Mouse (Mus musculus): ENCODE data around the gene Clint1. TPM values are rescaled to one million over a fixed set of nuclear protein-coding genes. Genes with fewer than 3 reads are reported as not detected.

Gene Clint1
- 64.0 and 67.2 TPM in 2 replicates for polyA plus RNA-seq (2014; fragmentation: Nextera tagmentation; extraction: Ambion mirVana)

DNA sequence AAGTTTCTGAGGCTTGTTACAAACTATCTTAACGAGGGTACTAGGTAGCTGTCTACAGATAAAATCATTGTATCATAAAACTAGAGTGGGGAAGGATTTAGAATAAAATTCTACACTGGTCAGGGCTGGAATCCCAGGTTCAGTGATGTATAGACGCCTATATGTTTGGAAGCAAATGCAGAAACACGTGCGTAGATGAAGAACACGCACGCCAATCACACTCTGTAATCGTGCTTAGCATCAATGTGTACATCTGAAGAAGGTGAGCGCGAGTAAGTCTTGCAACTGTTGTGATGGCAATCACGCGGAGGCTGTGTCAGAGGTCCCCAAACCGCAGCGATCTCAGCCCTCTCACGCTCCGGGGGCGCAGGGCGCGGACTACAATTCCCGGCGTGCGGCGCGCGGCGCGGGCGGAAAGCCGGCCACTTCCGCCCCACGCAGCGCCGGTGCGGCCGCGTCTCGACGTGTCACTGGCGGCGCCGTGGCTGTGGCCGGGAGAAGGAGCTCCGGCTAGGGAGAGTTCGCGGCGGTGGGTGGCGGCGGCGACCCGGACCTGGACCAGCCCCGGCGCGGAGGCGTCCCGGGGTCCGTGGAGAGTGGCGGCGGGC is at the start of gene Clint1:
Clint1 (plus strand) TSS at position 536 of the 608 bp plus-strand sequence.
- Histone ChIP-seq H3K9ac (ENCODE audit: low read length) (peak within 1 kb of the TSS; percentile 95), H3K36me3 (ENCODE audit: control insufficient read depth, insufficient read depth, low read length) (no peaks in the 10 kb centered on the region; the same call in 1 of the 2 replicates), H3K4me1 (replicated peaks; ENCODE audit: control insufficient read depth, insufficient read depth, low read length) (0 out of 2 replicates have a peak, but pooled peaks cover 2% of the 10 kb centered on the region), H3K27ac (ENCODE audit: low read depth, low read length) (0 out of 2 replicates have a peak within 1 kb of the TSS, but pooled peaks have one; percentile 31), H3K27me3 (ENCODE audit: control insufficient read depth, insufficient read depth, low read length) (no peaks in the 10 kb centered on the region), H3K9me3 (ENCODE audit: control insufficient read depth, low read length) (no peaks in the 10 kb centered on the region), H3K4me2 (ENCODE audit: low read depth, low read length, severe bottlenecking) (peak within 1 kb of the TSS; percentile 81), H3K4me3 (ENCODE audit: low read depth, low read length) (peak within 1 kb of the TSS; percentile 95)
- ATAC-seq (replicated peaks; ENCODE audit: low FRiP score) (peak; percentile 95), DNase-seq (ENCODE audit: low spot score) (peak; percentile 88)
- under 1% methylated on average over 47 of the region's 57 CpGs for WGBS

DNA sequence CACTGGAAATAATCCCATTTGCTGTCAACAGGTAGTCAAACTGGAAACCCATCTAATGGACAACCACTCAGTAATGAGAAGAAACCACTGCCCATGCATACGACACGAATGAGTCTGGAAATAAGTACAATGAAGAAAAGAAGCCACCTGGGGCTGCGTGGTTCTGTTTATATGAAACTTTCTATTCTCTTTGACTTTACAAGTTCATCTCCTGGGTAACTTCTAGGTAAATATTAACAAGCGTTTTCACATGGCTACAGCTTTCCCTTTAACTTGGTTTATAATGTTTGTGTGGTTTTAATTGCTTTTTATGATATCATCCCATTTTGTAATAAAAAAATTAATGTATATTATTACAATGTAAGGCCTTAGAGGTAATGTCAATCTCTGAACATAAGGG is 47.8 kb upstream of the Clint1 start:
- peaks cover 1% of the 10 kb centered on the region; the same call in 1 of the 2 replicates for H3K4me1 ChIP-seq (replicated peaks; ENCODE audit: control insufficient read depth, insufficient read depth, low read length)
- H3K4me3 ChIP-seq (ENCODE audit: low read depth, low read length) = no peak overlapping the region
- no peaks in the 10 kb centered on the region for H3K27me3 ChIP-seq (ENCODE audit: control insufficient read depth, insufficient read depth, low read length)
- no peak overlapping the region for H3K4me2 ChIP-seq (ENCODE audit: low read depth, low read length, severe bottlenecking)
- H3K27ac ChIP-seq (ENCODE audit: low read depth, low read length) = no peak overlapping the region
- WGBS = 78% methylated on average over 4 of the region's 4 CpGs
- H3K9ac ChIP-seq (ENCODE audit: low read length) = no peak overlapping the region
- H3K9me3 ChIP-seq (ENCODE audit: control insufficient read depth, low read length) = no peaks in the 10 kb centered on the region
- H3K36me3 ChIP-seq (ENCODE audit: control insufficient read depth, insufficient read depth, low read length) = no peaks in the 10 kb centered on the region
- ATAC-seq (replicated peaks; ENCODE audit: low FRiP score) (no peak), DNase-seq (ENCODE audit: low spot score) (no peak)

DNA sequence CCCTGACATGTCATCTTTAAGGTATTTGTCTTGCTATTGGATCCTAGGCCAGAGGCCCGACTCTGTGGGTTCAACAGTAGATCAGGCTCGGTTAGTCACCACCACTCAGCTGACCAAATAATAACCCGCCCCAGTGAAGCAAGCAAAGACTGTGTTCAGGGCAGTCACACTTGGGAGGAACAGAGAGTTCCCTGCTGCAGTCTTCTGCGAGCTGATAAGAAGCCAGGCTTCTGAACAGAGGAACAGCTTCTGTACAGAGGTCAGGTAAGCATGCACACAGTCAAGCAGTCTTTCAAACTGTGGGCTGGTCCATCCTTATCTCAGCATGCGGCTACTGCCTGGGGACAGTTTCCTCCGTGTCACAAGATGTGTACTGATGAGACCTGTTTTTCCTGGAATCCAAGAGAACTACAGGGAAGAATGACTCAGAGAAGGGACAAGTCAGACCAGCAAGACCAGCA is 46.5 kb upstream of the Clint1 start:
- Histone ChIP-seq H3K27me3 (ENCODE audit: control insufficient read depth, insufficient read depth, low read length) (no peaks in the 10 kb centered on the region), H3K4me1 (replicated peaks; ENCODE audit: control insufficient read depth, insufficient read depth, low read length) (no peaks in the 10 kb centered on the region), H3K4me2 (ENCODE audit: low read depth, low read length, severe bottlenecking) (no peak overlapping the region), H3K9ac (ENCODE audit: low read length) (no peak overlapping the region), H3K36me3 (ENCODE audit: control insufficient read depth, insufficient read depth, low read length) (no peaks in the 10 kb centered on the region), H3K27ac (ENCODE audit: low read depth, low read length) (no peak overlapping the region), H3K4me3 (ENCODE audit: low read depth, low read length) (no peak overlapping the region), H3K9me3 (ENCODE audit: control insufficient read depth, low read length) (no peaks in the 10 kb centered on the region)
- WGBS = 74% methylated on average over 6 of the region's 6 CpGs
- no peak for ATAC-seq (replicated peaks; ENCODE audit: low FRiP score)
- DNase-seq (ENCODE audit: low spot score) = no peak

DNA sequence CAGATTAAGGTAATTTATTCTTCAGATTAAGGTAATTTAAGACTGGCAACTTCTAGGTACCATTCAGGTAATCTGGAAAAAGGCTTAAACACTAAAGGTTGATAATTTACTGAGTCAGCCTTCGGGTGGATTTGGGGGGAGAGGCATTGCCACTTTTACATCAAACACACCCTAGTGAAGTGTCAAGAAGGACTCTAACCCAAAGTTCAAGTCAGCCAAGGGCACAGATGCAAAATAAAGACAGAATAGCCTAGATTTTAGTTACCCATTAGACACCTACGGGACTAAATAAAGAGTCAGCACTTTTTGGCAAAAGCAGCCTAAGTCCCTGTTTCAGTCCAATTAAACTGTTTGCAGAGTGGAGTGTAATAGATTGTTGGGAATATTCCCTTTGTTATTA is 46.0 kb upstream of the Clint1 start:
- no peaks in the 10 kb centered on the region for H3K36me3 ChIP-seq (ENCODE audit: control insufficient read depth, insufficient read depth, low read length)
- no peak for DNase-seq (ENCODE audit: low spot score)
- H3K4me2 ChIP-seq (ENCODE audit: low read depth, low read length, severe bottlenecking) = no peak overlapping the region
- no peaks in the 10 kb centered on the region for H3K4me1 ChIP-seq (replicated peaks; ENCODE audit: control insufficient read depth, insufficient read depth, low read length)
- ATAC-seq (replicated peaks; ENCODE audit: low FRiP score) = no peak
- no peak overlapping the region for H3K9ac ChIP-seq (ENCODE audit: low read length)
- WGBS = 82% methylated on average over 2 of the region's 2 CpGs
- H3K27ac ChIP-seq (ENCODE audit: low read depth, low read length) = no peak overlapping the region
- no peak overlapping the region for H3K4me3 ChIP-seq (ENCODE audit: low read depth, low read length)
- H3K27me3 ChIP-seq (ENCODE audit: control insufficient read depth, insufficient read depth, low read length) = no peaks in the 10 kb centered on the region
- no peaks in the 10 kb centered on the region for H3K9me3 ChIP-seq (ENCODE audit: control insufficient read depth, low read length)

DNA sequence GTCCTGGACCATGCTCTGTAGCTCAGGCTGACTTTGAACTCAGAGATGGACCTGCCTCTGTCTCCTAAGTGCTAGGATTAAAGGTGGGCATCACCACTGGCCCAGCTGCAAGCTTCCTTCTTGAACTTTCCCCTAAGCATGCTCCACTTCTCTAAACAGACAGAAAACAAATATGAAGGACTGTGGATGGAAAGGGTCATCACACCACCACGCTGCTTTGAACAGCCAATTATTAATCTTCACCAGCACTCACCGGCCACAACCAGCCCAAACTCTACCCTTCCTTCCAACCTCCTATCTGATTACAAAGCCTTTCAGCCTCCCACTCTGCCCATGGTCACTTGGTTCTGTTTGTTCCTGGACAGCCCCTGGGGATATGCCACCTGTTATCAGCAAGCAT is 45.6 kb upstream of the Clint1 start:
- whole genome bisulfite sequencing = 87% methylated on average over 2 of the region's 2 CpGs
- no peaks in the 10 kb centered on the region for H3K4me1 ChIP-seq (replicated peaks; ENCODE audit: control insufficient read depth, insufficient read depth, low read length)
- H3K9me3 ChIP-seq (ENCODE audit: control insufficient read depth, low read length) = no peaks in the 10 kb centered on the region
- no peak overlapping the region for H3K27ac ChIP-seq (ENCODE audit: low read depth, low read length)
- no peaks in the 10 kb centered on the region for H3K27me3 ChIP-seq (ENCODE audit: control insufficient read depth, insufficient read depth, low read length)
- H3K4me2 ChIP-seq (ENCODE audit: low read depth, low read length, severe bottlenecking) = no peak overlapping the region
- H3K36me3 ChIP-seq (ENCODE audit: control insufficient read depth, insufficient read depth, low read length) = no peaks in the 10 kb centered on the region
- ATAC-seq (replicated peaks; ENCODE audit: low FRiP score) (no peak), DNase-seq (ENCODE audit: low spot score) (no peak)
- H3K4me3 ChIP-seq (ENCODE audit: low read depth, low read length) = no peak overlapping the region
- H3K9ac ChIP-seq (ENCODE audit: low read length) = no peak overlapping the region

DNA sequence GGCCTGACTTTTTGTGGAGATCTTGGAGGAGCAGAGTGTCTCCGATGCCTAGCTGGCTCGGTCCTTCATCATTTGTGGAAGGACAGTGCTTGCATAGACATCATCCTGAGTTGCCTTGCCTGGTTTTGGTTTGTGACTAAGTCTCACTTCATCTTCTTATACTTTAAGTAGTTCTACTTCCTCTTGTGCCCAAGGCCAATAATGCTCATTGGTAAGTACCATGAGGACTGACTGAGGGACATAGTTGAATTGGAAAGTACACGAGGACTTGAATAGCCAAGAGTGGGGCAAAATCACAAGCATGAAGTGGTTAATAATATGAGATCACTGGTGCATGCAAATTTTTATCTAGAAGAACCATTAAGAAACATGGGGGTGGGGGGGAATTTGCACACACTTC is 45.0 kb upstream of the Clint1 start:
- DNase-seq (ENCODE audit: low spot score) = no peak

DNA sequence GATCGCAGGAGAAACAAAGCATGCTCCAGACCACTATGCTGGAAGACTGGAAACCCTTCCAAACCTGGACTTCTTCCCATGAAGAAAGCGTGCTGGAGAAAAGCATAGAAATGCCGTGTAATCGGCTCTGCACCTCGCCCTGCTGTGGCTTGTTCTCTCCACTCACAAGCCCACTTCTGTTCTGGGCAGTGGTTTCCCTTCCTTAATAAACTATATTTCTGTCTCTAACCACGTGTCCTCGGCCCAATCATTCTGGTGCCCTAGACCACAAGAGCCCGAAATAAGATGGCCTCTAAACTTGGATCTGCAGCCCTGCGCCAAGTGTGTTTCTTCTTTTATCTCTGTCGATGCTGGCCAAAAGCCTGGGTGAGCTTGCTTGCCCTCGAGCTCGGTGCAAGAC is 44.0 kb upstream of the Clint1 start:
- H3K4me1 ChIP-seq (replicated peaks; ENCODE audit: control insufficient read depth, insufficient read depth, low read length) = no peaks in the 10 kb centered on the region
- no peaks in the 10 kb centered on the region for H3K36me3 ChIP-seq (ENCODE audit: control insufficient read depth, insufficient read depth, low read length)
- H3K27me3 ChIP-seq (ENCODE audit: control insufficient read depth, insufficient read depth, low read length) = no peaks in the 10 kb centered on the region
- no peak for ATAC-seq (replicated peaks; ENCODE audit: low FRiP score)
- no peak overlapping the region for H3K9ac ChIP-seq (ENCODE audit: low read length)
- no peak overlapping the region for H3K4me3 ChIP-seq (ENCODE audit: low read depth, low read length)
- no peak for DNase-seq (ENCODE audit: low spot score)
- no peak overlapping the region for H3K4me2 ChIP-seq (ENCODE audit: low read depth, low read length, severe bottlenecking)
- H3K9me3 ChIP-seq (ENCODE audit: control insufficient read depth, low read length) = no peaks in the 10 kb centered on the region
- 84% methylated on average over 12 of the region's 12 CpGs for WGBS
- H3K27ac ChIP-seq (ENCODE audit: low read depth, low read length) = no peak overlapping the region

More for the DNA sequence above, 45.0 kb upstream of the Clint1 start:
- Histone ChIP-seq H3K9me3 (ENCODE audit: control insufficient read depth, low read length) (no peaks in the 10 kb centered on the region), H3K27me3 (ENCODE audit: control insufficient read depth, insufficient read depth, low read length) (no peaks in the 10 kb centered on the region), H3K27ac (ENCODE audit: low read depth, low read length) (no peak overlapping the region), H3K36me3 (ENCODE audit: control insufficient read depth, insufficient read depth, low read length) (no peaks in the 10 kb centered on the region), H3K4me2 (ENCODE audit: low read depth, low read length, severe bottlenecking) (no peak overlapping the region), H3K9ac (ENCODE audit: low read length) (no peak overlapping the region), H3K4me1 (replicated peaks; ENCODE audit: control insufficient read depth, insufficient read depth, low read length) (no peaks in the 10 kb centered on the region), H3K4me3 (ENCODE audit: low read depth, low read length) (no peak overlapping the region)
- ATAC-seq (replicated peaks; ENCODE audit: low FRiP score) = no peak
- WGBS = 89% methylated on average over 3 of the region's 3 CpGs

DNA sequence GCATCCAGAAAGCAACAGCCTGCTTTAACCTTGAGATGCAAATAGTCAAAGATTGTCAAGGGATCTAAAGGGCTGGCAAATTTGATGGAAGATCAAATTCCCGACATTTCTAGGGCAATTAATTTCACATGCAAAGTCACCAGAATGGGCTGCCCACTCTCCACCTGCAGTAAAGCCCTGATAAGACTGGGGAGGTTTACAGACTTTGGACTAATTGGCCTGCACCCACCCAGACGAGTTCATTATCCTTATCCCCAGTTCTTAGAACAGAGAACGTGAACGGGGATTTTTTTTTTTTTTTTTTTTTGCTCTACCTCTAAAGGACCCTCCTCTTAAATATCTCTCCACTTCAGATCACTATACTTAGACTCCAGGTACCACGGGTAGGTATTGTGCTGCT is 42.4 kb upstream of the Clint1 start:
- H3K4me3 ChIP-seq (ENCODE audit: low read depth, low read length) = no peak overlapping the region
- 51% methylated on average over 5 of the region's 5 CpGs for WGBS
- no peak for ATAC-seq (replicated peaks; ENCODE audit: low FRiP score)
- H3K27me3 ChIP-seq (ENCODE audit: control insufficient read depth, insufficient read depth, low read length) = no peaks in the 10 kb centered on the region
- no peaks in the 10 kb centered on the region for H3K4me1 ChIP-seq (replicated peaks; ENCODE audit: control insufficient read depth, insufficient read depth, low read length)
- H3K9me3 ChIP-seq (ENCODE audit: control insufficient read depth, low read length) = no peaks in the 10 kb centered on the region
- no peak overlapping the region for H3K27ac ChIP-seq (ENCODE audit: low read depth, low read length)
- DNase-seq (ENCODE audit: low spot score) = no peak
- H3K4me2 ChIP-seq (ENCODE audit: low read depth, low read length, severe bottlenecking) = no peak overlapping the region
- no peaks in the 10 kb centered on the region for H3K36me3 ChIP-seq (ENCODE audit: control insufficient read depth, insufficient read depth, low read length)
- H3K9ac ChIP-seq (ENCODE audit: low read length) = no peak overlapping the region

DNA sequence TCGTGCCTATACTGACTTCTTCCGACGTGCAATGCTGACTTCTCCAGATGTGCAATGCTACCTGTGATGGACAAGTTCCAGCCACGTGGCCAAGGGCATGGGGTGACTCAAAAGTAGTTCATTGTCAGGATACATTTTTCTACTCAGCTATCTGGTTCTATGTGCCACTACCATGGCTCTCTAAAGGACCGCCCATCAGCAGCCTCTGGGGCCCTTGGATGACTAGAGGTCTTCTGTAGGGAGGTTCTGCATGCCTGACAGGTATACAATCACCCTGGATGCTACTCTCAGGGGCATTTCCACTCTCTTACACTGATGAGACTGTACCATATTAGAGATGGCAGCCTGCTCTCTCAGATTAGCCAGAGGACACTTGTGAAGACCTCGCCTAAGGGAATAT is 41.8 kb upstream of the Clint1 start:
- H3K9me3 ChIP-seq (ENCODE audit: control insufficient read depth, low read length) = no peaks in the 10 kb centered on the region
- no peak overlapping the region for H3K9ac ChIP-seq (ENCODE audit: low read length)
- ATAC-seq (replicated peaks; ENCODE audit: low FRiP score) = no peak
- DNase-seq (ENCODE audit: low spot score) = no peak
- no peak overlapping the region for H3K4me2 ChIP-seq (ENCODE audit: low read depth, low read length, severe bottlenecking)
- no peaks in the 10 kb centered on the region for H3K36me3 ChIP-seq (ENCODE audit: control insufficient read depth, insufficient read depth, low read length)
- WGBS = 93% methylated on average over 6 of the region's 6 CpGs
- H3K4me1 ChIP-seq (replicated peaks; ENCODE audit: control insufficient read depth, insufficient read depth, low read length) = no peaks in the 10 kb centered on the region
- H3K4me3 ChIP-seq (ENCODE audit: low read depth, low read length) = no peak overlapping the region
- no peak overlapping the region for H3K27ac ChIP-seq (ENCODE audit: low read depth, low read length)
- no peaks in the 10 kb centered on the region for H3K27me3 ChIP-seq (ENCODE audit: control insufficient read depth, insufficient read depth, low read length)
